Mouse (Mus musculus) erythroblast, embryonic 14.5 days (primary cell): Measurements from ENCODE around the gene Slc35g2.

Source experiments
- GATA1 ChIP-seq: IDR thresholded peaks from 2 replicates; pipeline ENCODE4 v1.6.1; 2012; ENCODE audit warnings: low read length, inconsistent platforms, mixed read lengths
- TAL1 ChIP-seq: IDR thresholded peaks from 3 replicates; pipeline ENCODE4 v1.6.1; 2012; ENCODE audit warnings: low read length, inconsistent platforms, mixed read lengths

DNA sequence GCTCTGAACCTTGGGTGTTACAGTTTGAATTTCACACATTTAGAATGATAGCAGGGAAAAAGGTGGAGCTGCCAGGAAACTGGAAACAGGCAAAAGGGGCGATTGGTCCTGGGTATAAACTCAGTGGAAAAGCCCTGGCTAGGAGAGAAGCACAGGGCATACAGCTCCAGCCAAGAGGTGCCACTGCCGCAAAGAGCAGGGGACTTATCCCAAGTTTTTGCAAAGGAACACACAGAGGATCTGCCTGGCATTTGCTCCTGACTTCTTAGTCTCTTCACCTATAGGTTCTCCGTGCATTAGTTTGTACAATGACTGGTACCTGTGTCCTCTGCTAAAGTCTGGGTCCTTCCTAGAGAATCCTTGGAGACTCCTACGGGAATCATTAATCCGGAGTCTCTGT is 32.3 kb upstream of the Slc35g2 start:
- TF ChIP-seq GATA1 (no peak), TAL1 (no peak)
